Mouse (Mus musculus): ENCODE results near the gene Dhfr.

Dhfr gene

GRCm38 (mm10) chr13:92387367-92387766 lies 32.8 kb downstream of the Dhfr start:
- no peak for DNase-seq (ENCODE audit: low read depth in 1 of 2, low spot score in 2 of 2)

DNA sequence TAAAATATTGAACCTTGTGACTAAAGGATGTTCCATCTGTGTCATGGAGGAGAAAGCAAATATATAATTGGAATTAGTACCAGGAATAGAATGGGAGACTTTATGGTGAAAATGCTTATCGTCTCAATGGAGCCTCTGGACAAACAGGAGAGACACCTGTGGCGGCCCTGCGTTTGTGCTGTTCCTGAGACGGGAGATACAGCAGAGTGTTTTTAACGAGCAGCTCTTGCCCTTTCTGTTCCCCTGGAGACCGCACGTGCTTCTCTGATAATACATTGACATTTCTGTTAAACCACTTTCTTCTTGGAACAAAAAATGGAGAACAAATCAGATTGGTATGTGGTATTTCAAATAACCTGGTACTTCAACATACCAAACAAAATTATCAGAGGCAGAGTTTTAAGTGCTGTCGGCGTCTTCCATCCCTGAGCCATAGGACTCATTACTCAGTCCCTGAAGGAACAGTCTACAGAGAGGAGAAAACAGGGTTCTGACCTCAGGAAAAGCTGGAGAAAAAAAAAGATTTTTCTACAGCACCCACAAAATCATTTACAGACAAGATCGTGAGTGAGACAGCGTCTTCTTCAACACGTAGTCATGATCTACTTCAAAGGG lies 38.6 kb downstream of the Dhfr start:
- DNase-seq (ENCODE audit: low read depth in 1 of 2, low spot score in 2 of 2) = no peak

GRCm38 (mm10) chr13:92398491-92399384 lies 44.2 kb downstream of the Dhfr start:
- DNase-seq (ENCODE audit: low read depth in 1 of 2, low spot score in 2 of 2) = no peak

- no peak for DNase-seq (ENCODE audit: low read depth in 1 of 2, low spot score in 2 of 2)
These were observed 47.5 kb downstream of the Dhfr start for GRCm38 (mm10) chr13:92402063-92402462.

GRCm38 (mm10) chr13:92403496-92403895 lies 49.0 kb downstream of the Dhfr start:
- no peak for DNase-seq (ENCODE audit: low read depth in 1 of 2, low spot score in 2 of 2)

GRCm38 (mm10) chr13:92410486-92410885 lies 56.0 kb downstream of the Dhfr start:
- no peak for DNase-seq (ENCODE audit: low read depth in 1 of 2, low spot score in 2 of 2)

- no peak for DNase-seq (ENCODE audit: low read depth in 1 of 2, low spot score in 2 of 2)
These were observed 65.1 kb downstream of the Dhfr start for GRCm38 (mm10) chr13:92419630-92420029.

GRCm38 (mm10) chr13:92423711-92424110 lies 69.2 kb downstream of the Dhfr start:
- no peak for DNase-seq (ENCODE audit: low read depth in 1 of 2, low spot score in 2 of 2)

GRCm38 (mm10) chr13:92425758-92426264 lies 71.3 kb downstream of the Dhfr start, which contains the start of gene Ankrd34b:
Gene Ankrd34b (plus strand): TSS chr13:92425896.
- no peak for DNase-seq (ENCODE audit: low read depth in 1 of 2, low spot score in 2 of 2)

DNA sequence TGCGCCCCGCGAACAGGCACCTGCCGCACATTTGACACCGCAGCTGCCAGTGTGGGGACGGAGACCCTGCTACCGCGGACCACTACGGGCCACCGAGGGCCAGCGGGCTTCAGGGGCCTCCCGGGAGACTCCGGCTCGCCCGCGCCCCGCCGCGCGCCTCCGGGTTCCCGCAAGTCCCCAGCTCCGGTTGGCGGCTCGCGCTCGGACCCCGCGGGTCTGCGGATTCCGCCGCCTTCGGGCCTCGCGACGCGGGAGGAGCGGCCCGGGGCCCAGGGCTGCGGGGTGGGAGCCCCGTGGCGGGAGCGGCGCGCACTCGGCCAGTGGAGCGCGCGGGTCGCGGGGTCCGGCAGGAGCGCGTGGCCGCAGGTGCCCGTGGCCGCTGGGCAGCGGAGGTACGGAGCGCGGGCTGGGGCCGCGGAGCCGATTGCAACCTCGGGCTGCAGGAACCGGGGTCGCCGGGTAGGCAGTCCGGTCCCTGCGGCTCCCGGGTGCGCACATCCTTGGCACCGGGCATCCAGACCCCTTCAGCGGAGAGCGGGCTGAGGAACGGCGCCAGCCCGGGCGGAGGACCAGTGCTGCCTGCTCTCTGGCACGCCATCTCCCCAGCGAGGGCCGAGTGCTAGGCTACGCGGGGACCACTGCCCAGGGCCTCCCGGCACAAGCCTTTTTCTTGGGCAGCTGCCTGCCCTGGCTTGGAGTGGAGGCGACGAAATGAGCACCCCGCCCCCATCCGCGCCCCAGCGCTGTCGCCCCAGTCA lies 71.9 kb downstream of the Dhfr start:
- no peak for DNase-seq (ENCODE audit: low read depth in 1 of 2, low spot score in 2 of 2)

GRCm38 (mm10) chr13:92427351-92427855 lies 72.9 kb downstream of the Dhfr start:
- DNase-seq (ENCODE audit: low read depth in 1 of 2, low spot score in 2 of 2) = no peak

Data from monocyte, adult 2 months (primary cell).